Mouse (Mus musculus) megakaryocyte, embryonic 14.5 days (primary cell): Measurements from ENCODE around the gene Gm42906.

Experiments
- FLI1 ChIP-seq: IDR thresholded peaks from 2 replicates; pipeline ENCODE4 v1.6.1; 2012; ENCODE audit warnings: low read length, inconsistent platforms, mixed read lengths
- GATA1 ChIP-seq: IDR thresholded peaks from 3 replicates; pipeline ENCODE4 v1.6.1; 2012; ENCODE audit warnings: mixed read lengths, low read length, inconsistent platforms, borderline replicate concordance

DNA sequence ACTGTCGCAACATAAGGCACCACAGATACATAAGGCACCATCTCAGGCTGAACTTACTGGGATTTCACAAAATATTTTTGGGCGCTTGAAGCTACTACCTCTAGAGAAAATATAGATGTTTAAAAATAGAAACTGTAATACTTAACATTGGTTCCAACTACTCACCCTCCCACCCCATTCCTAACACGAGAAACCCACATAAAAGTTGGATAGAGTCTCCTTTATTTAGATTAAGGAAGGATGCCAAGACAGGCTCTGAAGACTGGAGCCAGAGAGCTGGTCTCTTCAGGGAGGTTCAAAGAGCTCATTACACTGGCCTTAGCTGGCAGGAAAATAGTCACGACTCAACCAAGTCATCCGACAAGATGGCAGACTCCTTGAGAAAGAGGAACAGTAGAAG lies 361.9 kb downstream of the Gm42906 start:
- TF ChIP-seq FLI1 = no peak
- TF ChIP-seq GATA1 = no peak
